Mouse (Mus musculus) heart, adult 18-20 months (tissue): ENCODE results near the gene Gm26992. TPM values are rescaled to one million over a fixed set of nuclear protein-coding genes. Genes with fewer than 3 reads are reported as not detected.
A peak's percentile ranks its signal among the peaks of the same experiment; 100 is the strongest.
"Not testable (repeated sequence)": the region's sequence is repeated elsewhere in the genome, so short reads cannot be mapped to it uniquely, and the experiment has no call there.

ENCODE experiments used
- DNase-seq, 2 experiments: peaks; one replicate each; pipeline ENCODE4 v3.0.0; 2021 to 2022; ENCODE audit warnings: mixed read lengths in 1 of 2
- long read RNA-seq, 2 experiments: library from polyadenylated mRNA; stranded (forward); transcript quantifications; one replicate each; pipeline ENCODE4 v2.0.0; 2021
- total RNA-seq, 2 experiments: library from RNA; stranded (reverse); gene quantifications; 2 replicates each; pipeline ENCODE4 v1.2.3; 2021

Gm26992 gene
- total RNA-seq: not detected
- long read RNA-seq, experiment 1, partial matches to known transcripts: 0 of 1 reads
- long read RNA-seq, experiment 1, other reads (novel, unspliced or antisense): 1 of 1 reads
- long read RNA-seq, experiment 2: 0 reads

- DNase-seq: no peak
Observed at GRCm38 (mm10) chrX:103421710-103422109, at the start of gene Gm26992. Gm26992 (plus strand) TSS chrX:103422010.

GRCm38 (mm10) chrX:103374250-103374649 is 47.6 kb upstream of the Gm26992 start:
- peak in 1 of 2 experiments; percentile 1 for DNase-seq

GRCm38 (mm10) chrX:103384528-103384927 is 37.3 kb upstream of the Gm26992 start:
- DNase-seq: no peak

GRCm38 (mm10) chrX:103388131-103388530 is 33.7 kb upstream of the Gm26992 start:
- no peak for DNase-seq

GRCm38 (mm10) chrX:103393841-103394240 is 28.0 kb upstream of the Gm26992 start:
- DNase-seq: no peak

- DNase-seq: no peak
Observed at GRCm38 (mm10) chrX:103405021-103405420, 16.8 kb upstream of the Gm26992 start.

GRCm38 (mm10) chrX:103414167-103414566 is 7.6 kb upstream of the Gm26992 start, which contains the start of gene Tsx:
Tsx (plus strand) TSS chrX:103414467.
- DNase-seq: no peak

- DNase-seq: no peak
Observed at GRCm38 (mm10) chrX:103427677-103428076, 5.9 kb downstream of the Gm26992 start.

- no peak for DNase-seq
Observed at GRCm38 (mm10) chrX:103432293-103432692, 10.5 kb downstream of the Gm26992 start.

GRCm38 (mm10) chrX:103438023-103438422 is 16.2 kb downstream of the Gm26992 start:
- no peak for DNase-seq

GRCm38 (mm10) chrX:103440803-103441202 is 19.0 kb downstream of the Gm26992 start:
- peak; percentile 3 to 65 for DNase-seq

- DNase-seq: peak; percentile 27 to 48
Observed at GRCm38 (mm10) chrX:103443755-103444154, 21.9 kb downstream of the Gm26992 start.

- peak; percentile 3 to 25 for DNase-seq
Observed at GRCm38 (mm10) chrX:103447539-103448169, 25.8 kb downstream of the Gm26992 start.

GRCm38 (mm10) chrX:103448429-103448828 is 26.6 kb downstream of the Gm26992 start:
- DNase-seq: peak in 1 of 2 experiments; percentile 14

- DNase-seq: not testable (repeated sequence)
Observed at GRCm38 (mm10) chrX:103448943-103449722, 27.3 kb downstream of the Gm26992 start.

GRCm38 (mm10) chrX:103452815-103453214 is 31.0 kb downstream of the Gm26992 start:
- no peak for DNase-seq

GRCm38 (mm10) chrX:103460056-103460455 is 38.2 kb downstream of the Gm26992 start:
- no peak for DNase-seq

GRCm38 (mm10) chrX:103468998-103469397 is 47.2 kb downstream of the Gm26992 start:
- DNase-seq: no peak

- no peak for DNase-seq
Observed at GRCm38 (mm10) chrX:103472346-103472745, 50.5 kb downstream of the Gm26992 start.

- DNase-seq: peak; percentile 30 to 80
Observed at GRCm38 (mm10) chrX:103477507-103477906, 55.7 kb downstream of the Gm26992 start.

GRCm38 (mm10) chrX:103481243-103482096 is 59.7 kb downstream of the Gm26992 start:
- DNase-seq: peak in 1 of 2 experiments; percentile 73

- peak in 1 of 2 experiments; percentile 60 for DNase-seq
Observed at GRCm38 (mm10) chrX:103482097-103482451, 60.3 kb downstream of the Gm26992 start.
